Mouse (Mus musculus) olfactory bulb, adult 2 months (tissue): Measurements from ENCODE around the gene Cela3b.

Source experiments
- CTCF ChIP-seq: fragments of 200-500 bp; IDR thresholded peaks from 2 replicates; pipeline ENCODE4 v1.5.1; 2012; ENCODE audit warnings: low read depth, mild to moderate bottlenecking, low read length, moderate library complexity; ENCODE audit not compliant: insufficient read depth
- POLR2A ChIP-seq: fragments of 200-500 bp; IDR thresholded peaks from 2 replicates; pipeline ENCODE4 v1.6.1; 2012; ENCODE audit warnings: mild to moderate bottlenecking, low read depth, low read length, moderate library complexity; ENCODE audit not compliant: insufficient read depth

DNA sequence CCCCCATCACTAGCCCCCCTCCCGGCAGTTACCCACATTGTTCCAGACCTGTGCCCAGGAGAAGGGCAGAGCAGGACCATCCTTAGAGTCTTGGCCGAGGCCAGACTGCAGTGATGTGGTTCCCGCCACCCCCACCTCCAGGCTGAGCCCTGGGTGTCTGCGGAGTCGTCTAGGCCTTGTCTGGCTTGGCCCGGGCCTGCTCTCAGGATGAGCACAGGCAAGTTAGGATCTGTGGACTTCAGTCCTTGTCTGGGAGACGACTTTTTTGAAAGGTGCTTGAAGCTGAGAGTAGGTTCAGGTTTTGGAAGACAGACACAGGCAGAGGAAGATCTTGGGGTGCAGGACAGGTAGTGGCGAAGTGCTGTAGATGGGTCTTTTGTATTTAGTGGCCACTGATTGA lies 41.0 kb upstream of the Cela3b start:
- TF ChIP-seq CTCF: no peak
- no peak for TF ChIP-seq POLR2A
